23 mouse cellular contexts compared by ENCODE assay signal in genomic region chr13:114289411-114289810, GRCm38 (mm10).
"Had no signal": no experiment of that assay in that cellular context is flagged by ENCODE, and none has a peak within 500 bp of the region (broad histone marks: within the 10 kb centered on the region; RNA-seq: fewer than 3 reads in every experiment).

No protein-coding gene starts in this region.

- H3K4me3 ChIP-seq: layer of hippocampus, adult 2 months; limb, embryonic 10.5 days; limb, embryonic 13.5 days; liver, embryonic 12.5 days; liver, embryonic 15.5 days; midbrain, embryonic 12.5 days; midbrain, embryonic 15.5 days; neural tube, embryonic 12.5 days; neural tube, embryonic 15.5 days had no signal

- ATAC-seq: liver, embryonic 12.5 days; midbrain, embryonic 15.5 days had no signal

- H3K4me2 ChIP-seq: limb, embryonic 13.5 days; liver, embryonic 12.5 days; liver, embryonic 15.5 days; lung, embryonic 14.5 days; midbrain, embryonic 12.5 days; midbrain, embryonic 15.5 days; neural tube, embryonic 12.5 days; neural tube, embryonic 15.5 days had no signal

- H3K27ac ChIP-seq: kidney, postnatal 0 days; layer of hippocampus, adult 2 months; limb, embryonic 10.5 days; limb, embryonic 13.5 days; liver, embryonic 12.5 days; liver, embryonic 15.5 days; macrophage; midbrain, embryonic 12.5 days; midbrain, embryonic 15.5 days; neural tube, embryonic 12.5 days; neural tube, embryonic 15.5 days; stomach, postnatal 0 days had no signal

- H3K4me1 ChIP-seq: limb, embryonic 10.5 days; limb, embryonic 13.5 days; liver, embryonic 12.5 days; liver, embryonic 15.5 days; midbrain, embryonic 12.5 days; midbrain, embryonic 15.5 days; neural tube, embryonic 12.5 days; neural tube, embryonic 15.5 days had no signal

- DNase-seq: kidney, adult 2 months; kidney, postnatal 25 days; layer of hippocampus, adult 9-11 months; liver; lung, embryonic 14.5 days; right cerebral cortex, adult 18-20 months; right cerebral cortex, postnatal 14 days; right cerebral cortex, postnatal 4 days; thymus, adult 2 months; thymus, postnatal 14 days; thymus, postnatal 4 days had no signal

- H3K9ac ChIP-seq: limb, embryonic 13.5 days; liver, embryonic 12.5 days; liver, embryonic 15.5 days; lung, embryonic 14.5 days; midbrain, embryonic 12.5 days; midbrain, embryonic 15.5 days; neural tube, embryonic 12.5 days; neural tube, embryonic 15.5 days had no signal

- H3K27me3 ChIP-seq: limb, embryonic 13.5 days; liver, embryonic 12.5 days; liver, embryonic 15.5 days; midbrain, embryonic 12.5 days; midbrain, embryonic 15.5 days; neural tube, embryonic 12.5 days; neural tube, embryonic 15.5 days had no signal

- H3K9me3 ChIP-seq: limb, embryonic 10.5 days; limb, embryonic 13.5 days; liver, embryonic 12.5 days; liver, embryonic 15.5 days; midbrain, embryonic 12.5 days; midbrain, embryonic 15.5 days; neural tube, embryonic 12.5 days; neural tube, embryonic 15.5 days had no signal
